Mouse (Mus musculus): ENCODE results near the gene Mrpl53. TPM values are rescaled to one million over a fixed set of nuclear protein-coding genes. Genes with fewer than 3 reads are reported as not detected.
A peak's percentile ranks its signal among the peaks of the same experiment; 100 is the strongest.

The Mrpl53 gene
- total RNA-seq, 1 experiment from 2014 or later = 119 TPM

DNA sequence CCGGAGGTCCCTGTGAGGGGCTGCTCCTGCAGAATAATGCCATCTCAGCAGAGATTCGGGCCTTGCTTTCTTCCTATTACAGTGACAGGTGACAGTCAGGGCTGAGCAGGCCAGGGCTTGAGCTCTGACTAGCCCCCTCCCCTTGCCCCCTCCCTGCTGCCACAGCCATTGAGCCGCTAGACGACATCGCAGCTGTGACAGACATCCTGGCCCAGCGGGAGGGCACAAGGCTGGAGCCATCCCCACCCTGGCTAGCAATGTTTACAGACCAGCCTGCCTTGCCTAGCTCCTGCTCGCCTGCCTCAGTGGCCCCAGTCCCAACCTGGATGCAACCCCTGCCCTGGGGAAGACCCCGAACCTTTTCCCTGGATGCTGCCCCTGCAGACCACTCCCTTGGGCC, 42.9 kb downstream of the Mrpl53 start:
- DNase-seq = no peak

DNA sequence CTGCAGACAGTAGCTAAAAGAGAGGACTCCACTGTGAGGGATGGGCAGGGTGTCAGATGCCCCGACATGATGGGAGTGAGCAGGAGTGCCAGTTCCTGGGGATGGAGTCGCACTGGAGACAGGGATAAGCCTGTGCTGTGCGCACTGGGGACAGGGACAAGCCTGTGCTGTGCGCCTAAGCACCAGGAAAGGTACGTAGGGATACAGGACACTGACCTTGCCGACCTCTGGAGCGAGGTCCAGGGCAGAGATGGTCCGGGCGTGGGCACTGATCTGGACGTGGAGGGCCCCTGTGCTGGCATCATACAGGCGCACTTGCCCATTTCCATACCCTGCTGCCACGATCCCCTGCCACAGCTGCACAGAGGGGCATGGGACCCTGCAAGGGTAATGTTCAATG, 44.2 kb downstream of the Mrpl53 start:
- DNase-seq = no peak

DNA sequence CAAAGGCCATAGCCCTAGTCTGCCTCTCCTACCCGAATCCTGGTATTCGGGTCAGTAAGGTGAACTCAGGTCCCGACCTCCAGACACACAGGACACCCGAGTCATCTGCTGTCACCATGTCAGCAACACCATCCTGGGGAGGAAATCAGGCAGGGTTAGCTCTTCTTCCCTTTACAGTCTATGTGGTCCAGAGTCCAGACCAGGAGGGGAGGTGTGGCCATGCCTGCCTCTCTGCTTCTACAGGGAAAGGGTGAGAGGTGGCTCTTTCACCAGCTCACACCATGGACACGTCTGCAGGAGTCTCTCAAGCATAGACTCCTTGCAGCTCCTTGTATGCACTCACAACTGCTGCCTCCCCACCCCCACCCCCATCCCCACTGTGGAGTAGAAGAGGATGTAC, 44.6 kb downstream of the Mrpl53 start:
- no peak for DNase-seq

DNA sequence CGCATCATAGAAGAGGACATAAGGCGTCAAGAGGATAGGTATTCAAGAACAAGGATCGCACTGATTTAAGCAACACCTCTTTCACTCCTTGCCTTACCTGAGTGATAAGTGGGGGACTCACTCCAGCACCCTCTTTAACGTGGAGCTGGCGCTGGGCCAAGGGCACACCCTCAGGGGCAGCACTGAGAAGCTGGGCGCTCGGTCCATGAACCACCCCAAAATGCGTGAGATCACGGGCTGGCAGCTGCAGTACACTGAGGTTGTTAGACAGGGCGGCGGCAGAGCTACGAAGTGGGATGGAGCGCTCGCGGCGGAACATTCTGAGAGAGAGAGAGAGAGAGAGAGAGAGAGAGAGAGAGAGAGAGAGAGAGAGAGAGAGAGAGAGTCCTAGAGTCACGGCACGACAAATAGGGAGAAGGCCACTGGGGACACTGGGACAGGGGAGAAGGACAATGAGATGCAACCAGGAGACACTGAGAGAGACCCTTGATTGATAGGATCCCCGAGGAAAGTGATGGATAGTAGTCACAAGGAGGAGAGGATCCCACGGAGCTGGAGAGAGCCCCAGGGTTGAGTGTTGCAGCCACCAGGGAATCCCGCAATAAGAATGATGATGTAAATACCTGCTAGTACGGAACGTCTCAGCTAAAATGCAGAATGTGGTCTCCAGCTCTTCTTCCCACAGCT, 46.9 kb downstream of the Mrpl53 start:
- no peak for DNase-seq

DNA sequence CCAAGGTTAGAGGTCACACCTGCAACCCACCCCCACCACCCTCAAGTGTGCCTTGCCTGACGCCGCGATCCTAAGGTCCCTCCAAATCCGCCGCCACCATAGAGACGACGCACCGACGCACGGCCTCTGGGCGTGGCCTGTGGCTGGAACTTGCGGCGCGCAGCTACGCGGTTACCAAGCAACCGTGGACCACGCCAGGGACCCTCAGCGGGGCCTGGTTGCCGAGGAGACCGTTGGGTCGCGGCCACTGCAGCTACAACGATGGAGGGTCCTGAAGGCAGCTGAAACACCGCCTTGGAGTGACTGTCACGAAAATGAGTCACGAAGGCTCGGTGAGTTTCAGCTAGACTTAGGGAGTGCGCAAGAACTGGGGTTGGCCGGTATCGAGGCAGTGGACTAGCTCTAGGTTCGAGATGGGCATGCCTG, 47.4 kb downstream of the Mrpl53 start, which contains the start of the genes Wdr54 and 1700003E16Rik:
Gene Wdr54 (minus strand): TSS at position 139 of the 426 bp plus-strand sequence.
Gene 1700003E16Rik (plus strand): TSS at position 146 of the 426 bp plus-strand sequence.
- peak; percentile 76 for DNase-seq

DNA sequence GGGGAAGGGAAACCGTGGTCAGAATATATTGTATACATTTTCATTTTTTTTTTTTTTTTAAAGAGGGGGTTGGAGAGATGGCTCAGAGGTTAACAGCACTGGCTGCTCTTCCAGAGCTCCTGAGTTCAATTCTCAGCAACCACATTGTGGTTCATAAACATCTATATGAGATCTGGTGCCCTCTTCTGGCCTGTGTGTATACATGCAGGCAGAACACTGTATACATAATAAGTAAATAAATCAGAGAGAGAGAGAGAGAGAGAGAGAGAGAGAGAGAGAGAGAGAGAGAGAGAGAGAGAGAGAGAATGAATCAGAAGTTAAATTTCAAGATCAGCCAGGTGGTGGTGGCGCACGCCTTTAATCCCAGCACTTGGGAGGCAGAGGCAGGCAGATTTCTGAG, 50.6 kb downstream of the Mrpl53 start:
- peak; percentile 70 for DNase-seq

Small RNAs within 50 kb of the gene (microRNA-seq; reads per million reads assigned to microRNA genes)
- 0 reads per million in 2 experiments for gene Mir3470a

Other genes starting within 250 kb of the Mrpl53 start
- 0.48 and 1.8 TPM in 2 replicates for gene Sema4f, start 169.3 kb upstream of the Mrpl53 start, total RNA-seq (2021)
- gene M1ap, start 162.1 kb upstream of the Mrpl53 start, total RNA-seq (2021) = not detected in 2 replicates
- gene Dok1, start 75.6 kb upstream of the Mrpl53 start, total RNA-seq (2021) = 8.3 and 13.0 TPM in 2 replicates
- 2.8 and 4.1 TPM in 2 replicates for gene Loxl3, start 74.9 kb upstream of the Mrpl53 start, total RNA-seq (2021)
- 164 and 190 TPM in 2 replicates for gene Aup1, start 54.5 kb upstream of the Mrpl53 start, total RNA-seq (2021)
- gene Htra2, start 53.8 kb upstream of the Mrpl53 start, total RNA-seq (2021) = 50.7 and 59.3 TPM in 2 replicates
- 2.8 TPM in 2 replicates for gene Dqx1, start 51.2 kb upstream of the Mrpl53 start, total RNA-seq (2021)
- gene Tlx2, start 38.7 kb upstream of the Mrpl53 start, total RNA-seq (2021) = 9.4 and 10.4 TPM in 2 replicates
- gene Pcgf1, start 31.2 kb upstream of the Mrpl53 start, total RNA-seq (2021) = 29.2 and 39.8 TPM in 2 replicates
- gene Lbx2, start 22.7 kb upstream of the Mrpl53 start, total RNA-seq (2021) = 6.4 and 9.0 TPM in 2 replicates
- 3.1 and 6.0 TPM in 2 replicates for gene Ccdc142, start 7.4 kb upstream of the Mrpl53 start, total RNA-seq (2021)
- gene Gm42688, start 7.4 kb upstream of the Mrpl53 start, total RNA-seq (2021) = 4.1 and 5.3 TPM in 2 replicates
- gene Mogs, start 6.5 kb downstream of the Mrpl53 start, total RNA-seq (2021) = 51.1 and 56.5 TPM in 2 replicates
- 64.5 and 69.3 TPM in 2 replicates for gene Wbp1, start 12.5 kb downstream of the Mrpl53 start, total RNA-seq (2021)
- gene Ino80b, start 16.4 kb downstream of the Mrpl53 start, total RNA-seq (2021) = 19.3 and 22.5 TPM in 2 replicates
- gene Rtkn, start 26.4 kb downstream of the Mrpl53 start, total RNA-seq (2021) = 9.1 and 13.6 TPM in 2 replicates
- 1.5 and 2.9 TPM in 2 replicates for gene Wdr54, start 47.4 kb downstream of the Mrpl53 start, total RNA-seq (2021)
- 0.33 and 0.34 TPM in 2 replicates for gene 1700003E16Rik, start 47.4 kb downstream of the Mrpl53 start, total RNA-seq (2021)
- 102 and 126 TPM in 2 replicates for gene Dctn1, start 56.9 kb downstream of the Mrpl53 start, total RNA-seq (2021)
- gene Slc4a5, start 110.8 kb downstream of the Mrpl53 start, total RNA-seq (2021) = 0.30 and 0.98 TPM in 2 replicates
- gene Mthfd2, start 216.9 kb downstream of the Mrpl53 start, total RNA-seq (2021) = 21.1 and 24.1 TPM in 2 replicates
- 75.9 and 79.9 TPM in 2 replicates for gene Mob1a, start 217.0 kb downstream of the Mrpl53 start, total RNA-seq (2021)
- 261 TPM in 2 replicates for gene Bola3, start 240.1 kb downstream of the Mrpl53 start, total RNA-seq (2021)